Mouse (Mus musculus): ENCODE results near the gene Cbx5.
A peak's percentile ranks its signal among the peaks of the same experiment; 100 is the strongest.

Cbx5 gene

GRCm38 (mm10) chr15:103146627-103147421, 92.8 kb downstream of the Cbx5 start:
- peak in 1 of 2 experiments; percentile 61 for DNase-seq (ENCODE audit: inconsistent age in 2 of 2, low spot score in 1 of 2)

GRCm38 (mm10) chr15:103145635-103146299, 93.8 kb downstream of the Cbx5 start:
- no peak for DNase-seq (ENCODE audit: inconsistent age in 2 of 2, low spot score in 1 of 2)

GRCm38 (mm10) chr15:103144176-103144575, 95.4 kb downstream of the Cbx5 start:
- no peak for DNase-seq (ENCODE audit: inconsistent age in 2 of 2, low spot score in 1 of 2)

All from adrenal gland, adult (tissue).